Mouse (Mus musculus): ENCODE results near the gene Zc3h7a.

- TF ChIP-seq CTCF (IDR thresholded peaks at IDR 0.05; ENCODE audit: low read depth): no peak
- no peak for TF ChIP-seq EP300 (optimal IDR thresholded peaks at IDR 0.05)
Measured at GRCm38 (mm10) chr16:11092523-11092922, 83.7 kb downstream of the Zc3h7a start.

Measured in stomach, postnatal 0 days (tissue).